Mouse (Mus musculus) lung, postnatal 0 days (tissue): ENCODE measurements around the gene Rcsd1.

Experiments
- CTCF ChIP-seq: IDR thresholded peaks from 2 replicates; pipeline ENCODE4 v1.5.1; 2016; ENCODE audit warnings: antibody characterized with exemption, mild to moderate bottlenecking
- EP300 ChIP-seq: IDR thresholded peaks from 2 replicates; pipeline ENCODE4 v1.6.1; 2016; ENCODE audit warnings: antibody characterized with exemption, mild to moderate bottlenecking, control low read depth

DNA sequence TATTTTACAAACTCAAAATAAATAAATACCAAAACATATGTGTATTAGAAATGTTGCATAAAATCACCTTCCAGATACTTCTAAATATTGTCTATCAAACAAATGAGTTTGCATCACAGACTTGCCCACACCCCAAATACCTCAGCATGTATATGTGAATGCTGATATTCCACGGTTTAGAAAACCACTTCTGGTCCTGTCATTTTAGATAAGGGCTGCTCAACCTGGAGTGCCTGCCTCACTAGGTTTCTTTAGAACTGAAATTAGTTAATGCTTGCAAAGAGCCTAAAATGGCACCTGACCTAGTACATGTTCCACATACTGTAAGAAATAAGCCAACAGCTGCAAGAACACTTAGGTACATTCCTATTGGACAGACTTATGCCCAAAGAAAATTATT lies 81.0 kb downstream of the Rcsd1 start:
- no peak for TF ChIP-seq CTCF
- no peak for TF ChIP-seq EP300
